Mouse (Mus musculus): ENCODE results near the gene Obscn.

DNA sequence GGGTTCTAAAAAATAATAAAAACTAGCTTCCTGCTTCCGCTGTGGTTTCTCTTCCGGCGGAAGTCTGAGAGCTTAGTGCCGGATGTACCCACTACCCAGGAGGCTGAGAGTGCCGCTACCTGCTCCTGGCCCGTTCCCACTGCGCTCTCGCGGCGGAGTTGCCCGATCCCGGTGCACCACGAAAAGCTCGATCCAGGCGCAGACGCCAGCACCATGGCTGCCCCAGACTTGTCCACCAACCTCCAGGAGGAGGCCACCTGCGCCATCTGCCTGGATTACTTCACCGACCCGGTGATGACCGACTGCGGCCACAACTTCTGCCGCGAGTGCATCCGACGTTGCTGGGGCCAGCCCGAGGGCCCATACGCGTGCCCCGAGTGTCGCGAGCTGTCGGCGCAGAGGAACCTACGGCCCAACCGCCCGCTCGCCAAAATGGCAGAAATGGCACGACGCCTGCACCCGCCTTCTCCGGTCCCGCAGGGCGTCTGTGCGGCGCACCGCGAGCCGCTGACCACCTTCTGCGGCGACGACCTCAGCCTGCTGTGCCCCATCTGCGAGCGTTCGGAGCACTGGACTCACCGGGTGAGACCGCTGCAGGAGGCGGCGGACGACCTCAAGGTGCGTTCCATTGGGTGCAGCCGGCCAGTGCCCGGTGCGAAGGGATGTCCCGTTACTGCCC lies 158.0 kb downstream of the Obscn start, which contains the start of gene Trim11:
- TF ChIP-seq MAX (IDR thresholded peaks at IDR 0.05; ENCODE audit: low read length) (no peak), MXI1 (IDR thresholded peaks at IDR 0.05; ENCODE audit: low read depth, low read length) (no peak), CTCF (conservative IDR thresholded peaks at IDR 0.05 in 1 of 2, IDR thresholded peaks at IDR 0.05 in 1 of 2; ENCODE audit: low read depth in 2 of 2, low read length in 2 of 2) (no peak), SMC3 (IDR thresholded peaks at IDR 0.05; ENCODE audit: low read depth, low read length) (no peak), RCOR1 (conservative IDR thresholded peaks at IDR 0.05; ENCODE audit: low read depth, low read length) (no peak), POLR2A (IDR thresholded peaks at IDR 0.05; ENCODE audit: low read depth, low read length) (peak; percentile 97), SIN3A (IDR thresholded peaks at IDR 0.05; ENCODE audit: low read length) (peak; percentile 97; the same call in 1 of the 2 replicates), NRF1 (IDR thresholded peaks at IDR 0.05; ENCODE audit: low read depth, low read length) (no peak), EP300 (IDR thresholded peaks at IDR 0.05; ENCODE audit: low read length) (no peak)
